Mouse (Mus musculus): ENCODE data around the gene Gm2237. TPM values are rescaled to one million over a fixed set of nuclear protein-coding genes. Genes with fewer than 3 reads are reported as not detected.

Gm2237 gene
- 0.29 and 0.41 TPM in 2 replicates for polyA plus RNA-seq (2012; rRNA removed)

DNA sequence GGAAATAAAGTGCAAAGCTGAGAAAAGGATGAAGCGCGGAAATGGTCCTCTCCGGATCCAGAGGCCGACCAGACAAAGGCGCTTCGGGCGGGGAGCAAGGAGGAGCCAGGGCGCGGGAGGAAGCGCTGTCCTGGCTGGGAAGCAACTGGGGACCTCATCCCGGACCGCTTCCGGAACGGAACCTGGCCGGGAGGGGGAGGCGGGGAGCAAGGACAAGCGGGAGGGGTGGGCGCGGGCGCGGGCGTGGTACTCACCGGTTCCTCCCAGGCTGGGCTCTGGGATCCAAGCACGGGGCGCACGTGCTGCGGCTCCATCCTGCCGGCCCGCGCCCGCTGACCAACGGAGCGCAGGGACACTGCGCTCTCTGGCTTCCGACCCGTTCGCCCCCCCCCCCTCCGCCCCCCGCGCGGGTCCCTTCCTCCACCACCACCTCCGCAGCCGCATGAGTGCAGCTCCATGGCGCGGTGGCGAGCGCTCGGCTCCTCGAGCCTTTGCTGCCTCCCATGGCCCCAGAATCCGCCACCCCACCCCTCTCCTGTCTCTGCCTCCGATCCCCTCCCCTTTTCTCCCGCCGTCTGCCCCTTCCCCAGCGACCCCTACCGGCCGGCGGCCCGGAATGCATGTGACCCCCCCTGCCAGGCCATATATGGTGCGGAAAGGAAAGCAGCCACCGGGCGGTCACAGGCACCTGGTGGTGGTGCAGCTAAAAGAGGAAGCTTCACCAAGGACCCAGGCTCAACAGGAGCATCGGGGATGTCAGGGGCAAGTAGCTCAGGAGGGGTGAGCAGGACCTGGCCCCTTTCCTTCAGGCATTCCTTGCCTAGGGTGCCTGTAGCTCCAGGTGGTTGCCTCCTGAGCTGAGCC is at the start of gene Gm2237:
TSS of gene Gm2237 (minus strand) at position 332 of the 864 bp plus-strand sequence.

DNA sequence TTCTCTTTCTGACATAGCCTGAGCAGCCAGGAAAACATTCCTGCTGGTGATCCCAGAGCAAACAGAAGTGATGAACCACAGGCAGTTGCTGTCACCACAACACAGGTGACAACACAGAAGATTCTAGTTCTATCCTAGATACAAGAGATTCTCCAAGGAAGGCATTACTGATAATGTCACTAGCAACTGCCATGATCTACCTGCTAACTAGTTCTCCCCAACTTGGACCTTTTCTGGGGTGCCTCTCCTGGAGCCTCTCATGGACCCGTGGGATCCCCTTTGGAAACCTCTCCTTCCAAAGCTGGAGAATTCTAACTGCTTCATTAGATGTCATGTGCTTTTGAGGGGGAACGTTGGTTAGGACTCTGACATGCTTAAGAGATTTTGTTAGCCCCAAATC is 17.5 kb upstream of the Gm2237 start, which contains the start of gene Gm5458:
TSS of gene Gm5458 (minus strand) at position 101 of the 400 bp plus-strand sequence.

GRCm38 (mm10) chr14:19549863-19550262 is 35.1 kb downstream of the Gm2237 start, which contains the start of gene Gm2244:
Gm2244 (minus strand) TSS chr14:19549963.

Other genes starting within 250 kb of the Gm2237 start
- not detected in 2 replicates for gene Gm21738, start 166.2 kb downstream of the Gm2237 start, polyA plus RNA-seq (2012; rRNA removed)
- gene Gm2244, start 35.2 kb downstream of the Gm2237 start, polyA plus RNA-seq (2012; rRNA removed): not detected in 2 replicates
- gene Gm5458, start 17.4 kb upstream of the Gm2237 start, polyA plus RNA-seq (2012; rRNA removed): not detected in 2 replicates
- 30.2 and 35.1 TPM in 2 replicates for gene Nid2, start 166.1 kb upstream of the Gm2237 start, polyA plus RNA-seq (2012; rRNA removed)
- 21.8 and 22.6 TPM in 2 replicates for gene Rtraf, start 238.7 kb upstream of the Gm2237 start, polyA plus RNA-seq (2012; rRNA removed)